Mouse (Mus musculus): ENCODE measurements around the gene Cdc42bpb. TPM values are rescaled to one million over a fixed set of nuclear protein-coding genes. Genes with fewer than 3 reads are reported as not detected.

Gene Cdc42bpb
- polyA plus RNA-seq, 1 experiment, result 164 TPM

DNA sequence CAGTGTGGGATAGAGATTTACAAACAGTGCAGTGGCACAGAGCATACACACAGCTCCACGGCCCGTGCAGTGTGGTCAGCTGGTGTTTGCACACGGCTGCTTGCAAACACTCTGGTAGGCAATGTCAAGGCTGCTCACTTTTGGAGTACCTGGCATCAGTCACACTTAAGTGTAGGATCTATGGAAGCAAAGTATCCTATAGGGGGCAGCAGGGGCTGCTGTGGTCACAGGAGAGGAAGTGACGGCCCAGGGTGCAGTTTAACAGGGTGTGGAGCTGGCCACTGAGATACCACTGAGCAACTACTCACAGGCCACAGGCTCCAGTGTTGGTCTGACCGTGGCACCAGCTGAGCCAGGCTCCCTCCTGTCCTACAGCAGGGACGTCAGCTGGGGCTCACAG, 49.2 kb downstream of the Cdc42bpb start:
- H3K4me3 ChIP-seq (ENCODE audit: insufficient read depth, low read depth, low read length), result no peak overlapping the region
- no peak for DNase-seq
- no peak overlapping the region for H3K27ac ChIP-seq (ENCODE audit: insufficient read depth, low read depth, low read length)
- H3K36me3 ChIP-seq (ENCODE audit: control insufficient read depth, insufficient read depth, low read length), result no peaks in the 10 kb centered on the region
- H3K27me3 ChIP-seq (replicated peaks; ENCODE audit: control insufficient read depth, insufficient read depth, low read length), result no peaks in the 10 kb centered on the region
- H3K4me1 ChIP-seq (ENCODE audit: control insufficient read depth, insufficient read depth, low read length), result peaks cover 6% of the 10 kb centered on the region; the same call in 1 of the 2 replicates
- TF ChIP-seq CTCF (conservative IDR thresholded peaks at IDR 0.05; ENCODE audit: insufficient read depth, insufficient read length, low read depth, low read length) (no peak), POLR2A (IDR thresholded peaks at IDR 0.05; ENCODE audit: low read depth, low read length) (no peak)
- WGBS, result 80% methylated on average over 6 of the region's 6 CpGs

DNA sequence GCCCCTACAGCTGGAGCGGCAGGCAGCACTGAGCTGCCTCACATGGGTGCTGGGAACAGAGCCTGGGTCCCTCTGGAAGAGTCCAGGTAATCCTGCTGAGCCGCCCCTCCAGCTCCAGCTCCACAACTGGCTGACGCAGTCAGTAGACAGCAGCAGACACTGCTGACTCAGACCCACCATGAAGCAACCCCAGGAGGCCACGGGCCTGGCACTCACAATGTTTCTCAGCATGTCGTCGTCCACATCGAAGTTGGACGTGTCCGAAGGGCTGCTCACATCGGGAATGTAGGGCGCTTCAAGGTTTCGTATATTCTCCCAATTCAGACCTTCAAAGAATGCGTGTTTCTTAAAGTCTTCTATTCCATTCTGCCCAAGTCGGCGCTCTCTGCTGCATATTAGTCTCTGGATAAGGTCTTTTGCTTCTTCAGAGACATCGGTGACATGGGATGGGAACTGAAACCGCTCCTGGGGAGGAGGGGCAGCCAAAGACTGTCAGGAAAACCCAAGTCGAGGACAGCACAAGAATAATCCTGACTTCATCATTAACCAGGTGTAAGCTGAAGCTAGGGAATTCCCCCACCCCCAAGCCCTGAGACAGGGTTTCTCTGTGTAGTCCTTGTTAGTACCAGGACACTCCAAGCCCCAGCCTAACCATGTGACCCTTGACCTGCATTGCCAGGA, 51.6 kb downstream of the Cdc42bpb start:
- no peak overlapping the region for H3K27ac ChIP-seq (ENCODE audit: insufficient read depth, low read depth, low read length)
- no peak for DNase-seq
- peaks cover 6% of the 10 kb centered on the region; the same call in 1 of the 2 replicates for H3K4me1 ChIP-seq (ENCODE audit: control insufficient read depth, insufficient read depth, low read length)
- TF ChIP-seq CTCF (conservative IDR thresholded peaks at IDR 0.05; ENCODE audit: insufficient read depth, insufficient read length, low read depth, low read length) (no peak), POLR2A (IDR thresholded peaks at IDR 0.05; ENCODE audit: low read depth, low read length) (no peak)
- no peak overlapping the region for H3K4me3 ChIP-seq (ENCODE audit: insufficient read depth, low read depth, low read length)
- H3K27me3 ChIP-seq (replicated peaks; ENCODE audit: control insufficient read depth, insufficient read depth, low read length), result no peaks in the 10 kb centered on the region
- peaks cover 2% of the 10 kb centered on the region for H3K36me3 ChIP-seq (ENCODE audit: control insufficient read depth, insufficient read depth, low read length)
- WGBS, result 89% methylated on average over 18 of the region's 18 CpGs

DNA sequence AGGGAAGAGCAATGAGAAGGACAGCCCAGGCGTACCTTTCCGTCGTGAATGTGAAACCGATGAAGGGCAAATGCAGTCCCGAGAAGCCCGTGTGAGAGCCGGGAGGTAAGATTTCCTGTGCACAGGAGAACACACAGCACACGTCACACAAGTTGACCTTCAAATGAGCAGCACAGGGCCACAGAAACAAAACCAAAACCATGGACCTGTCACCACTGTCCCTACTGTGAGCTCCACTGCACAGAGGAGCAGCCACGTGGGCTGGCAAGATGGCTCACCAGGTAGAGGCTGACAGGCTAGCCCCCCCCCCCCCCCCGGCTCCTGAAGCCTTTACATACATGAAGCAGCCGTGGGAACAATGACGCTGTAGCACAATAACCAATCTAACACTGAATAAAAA, 52.6 kb downstream of the Cdc42bpb start:
- peaks cover 2% of the 10 kb centered on the region for H3K36me3 ChIP-seq (ENCODE audit: control insufficient read depth, insufficient read depth, low read length)
- H3K27me3 ChIP-seq (replicated peaks; ENCODE audit: control insufficient read depth, insufficient read depth, low read length), result no peaks in the 10 kb centered on the region
- H3K27ac ChIP-seq (ENCODE audit: insufficient read depth, low read depth, low read length), result no peak overlapping the region
- no peak overlapping the region for H3K4me3 ChIP-seq (ENCODE audit: insufficient read depth, low read depth, low read length)
- TF ChIP-seq POLR2A (IDR thresholded peaks at IDR 0.05; ENCODE audit: low read depth, low read length) (no peak), CTCF (conservative IDR thresholded peaks at IDR 0.05; ENCODE audit: insufficient read depth, insufficient read length, low read depth, low read length) (no peak)
- DNase-seq, result no peak
- peaks cover 5% of the 10 kb centered on the region; the same call in 1 of the 2 replicates for H3K4me1 ChIP-seq (ENCODE audit: control insufficient read depth, insufficient read depth, low read length)
- WGBS, result 90% methylated on average over 12 of the region's 12 CpGs

DNA sequence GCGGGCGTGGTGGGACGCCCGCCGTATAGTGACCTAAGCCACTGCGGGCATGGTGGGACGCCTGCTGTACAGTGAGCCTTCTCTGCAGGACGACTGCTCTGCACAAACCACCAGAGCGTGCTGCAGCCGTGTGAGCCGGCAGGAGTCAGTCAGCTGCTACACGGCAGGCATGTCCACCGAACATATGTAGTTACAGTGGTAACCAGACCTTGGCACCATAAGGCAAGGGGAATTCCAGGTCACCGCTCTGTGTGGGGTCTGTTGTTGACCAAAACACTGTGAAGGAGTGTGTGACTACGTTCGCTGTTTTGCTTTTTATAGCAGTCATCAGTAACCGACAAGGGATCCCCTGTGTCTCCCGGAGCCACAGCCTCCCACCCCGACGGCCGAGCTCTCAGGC, 53.0 kb downstream of the Cdc42bpb start:
- Histone ChIP-seq H3K4me1 (ENCODE audit: control insufficient read depth, insufficient read depth, low read length) (peaks cover 1% of the 10 kb centered on the region; the same call in 1 of the 2 replicates), H3K27ac (ENCODE audit: insufficient read depth, low read depth, low read length) (no peak overlapping the region), H3K36me3 (ENCODE audit: control insufficient read depth, insufficient read depth, low read length) (peaks cover 2% of the 10 kb centered on the region), H3K27me3 (replicated peaks; ENCODE audit: control insufficient read depth, insufficient read depth, low read length) (no peaks in the 10 kb centered on the region), H3K4me3 (ENCODE audit: insufficient read depth, low read depth, low read length) (no peak overlapping the region)
- no peak for DNase-seq
- 85% methylated on average over 21 of the region's 21 CpGs for WGBS
- no peak for TF ChIP-seq CTCF (conservative IDR thresholded peaks at IDR 0.05; ENCODE audit: insufficient read depth, insufficient read length, low read depth, low read length)
- no peak for TF ChIP-seq POLR2A (IDR thresholded peaks at IDR 0.05; ENCODE audit: low read depth, low read length)

DNA sequence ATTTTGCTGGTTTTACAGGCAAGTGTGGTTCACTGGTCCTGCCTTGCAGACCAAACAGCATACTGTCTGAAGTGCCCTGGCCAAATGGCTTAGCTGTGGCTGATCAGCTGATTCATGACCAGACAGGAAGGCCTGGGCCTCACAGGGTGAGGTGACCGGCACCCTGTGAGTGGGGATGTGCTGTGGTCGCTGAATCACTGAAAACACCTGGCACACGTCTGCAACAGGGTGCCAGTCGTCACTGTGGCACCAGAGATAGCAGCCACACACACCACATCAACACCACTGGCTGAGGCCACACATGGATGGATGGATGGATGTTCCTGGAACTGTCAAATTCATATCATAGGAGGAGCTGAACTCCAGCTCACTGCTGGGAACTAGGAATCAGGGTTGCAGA, 54.1 kb downstream of the Cdc42bpb start:
- 73% methylated on average over 4 of the region's 4 CpGs for WGBS
- Histone ChIP-seq H3K4me1 (ENCODE audit: control insufficient read depth, insufficient read depth, low read length) (no peaks in the 10 kb centered on the region), H3K27me3 (replicated peaks; ENCODE audit: control insufficient read depth, insufficient read depth, low read length) (no peaks in the 10 kb centered on the region), H3K36me3 (ENCODE audit: control insufficient read depth, insufficient read depth, low read length) (peaks cover 2% of the 10 kb centered on the region), H3K4me3 (ENCODE audit: insufficient read depth, low read depth, low read length) (no peak overlapping the region), H3K27ac (ENCODE audit: insufficient read depth, low read depth, low read length) (no peak overlapping the region)
- no peak for DNase-seq
- no peak for TF ChIP-seq CTCF (conservative IDR thresholded peaks at IDR 0.05; ENCODE audit: insufficient read depth, insufficient read length, low read depth, low read length)
- no peak for TF ChIP-seq POLR2A (IDR thresholded peaks at IDR 0.05; ENCODE audit: low read depth, low read length)

DNA sequence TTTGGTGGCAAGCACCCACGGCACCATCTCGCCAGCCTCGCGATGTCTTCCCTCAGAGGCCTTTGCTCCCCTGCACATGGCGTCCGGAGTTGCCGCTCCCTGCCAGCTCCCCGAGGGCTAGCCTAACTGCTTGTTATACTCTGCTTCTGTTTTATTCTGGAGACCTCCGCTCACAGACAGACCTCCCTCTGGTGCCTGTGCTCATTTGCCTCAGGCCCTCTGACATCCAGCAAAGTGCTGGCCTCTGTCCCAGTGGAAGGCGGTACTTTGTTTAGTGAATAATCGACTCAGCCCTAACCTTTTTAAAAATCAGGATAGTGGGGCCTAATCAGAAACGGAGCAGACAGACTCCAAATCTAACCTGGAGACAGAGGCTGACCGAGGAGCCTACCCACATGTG, 55.7 kb downstream of the Cdc42bpb start:
- H3K27me3 ChIP-seq (replicated peaks; ENCODE audit: control insufficient read depth, insufficient read depth, low read length), result no peaks in the 10 kb centered on the region
- no peak overlapping the region for H3K27ac ChIP-seq (ENCODE audit: insufficient read depth, low read depth, low read length)
- no peak overlapping the region for H3K4me3 ChIP-seq (ENCODE audit: insufficient read depth, low read depth, low read length)
- no peak for TF ChIP-seq CTCF (conservative IDR thresholded peaks at IDR 0.05; ENCODE audit: insufficient read depth, insufficient read length, low read depth, low read length)
- TF ChIP-seq POLR2A (IDR thresholded peaks at IDR 0.05; ENCODE audit: low read depth, low read length), result no peak
- WGBS, result 63% methylated on average over 13 of the region's 13 CpGs
- DNase-seq, result peak; percentile 60
- no peaks in the 10 kb centered on the region for H3K4me1 ChIP-seq (ENCODE audit: control insufficient read depth, insufficient read depth, low read length)
- H3K36me3 ChIP-seq (ENCODE audit: control insufficient read depth, insufficient read depth, low read length), result peaks cover 2% of the 10 kb centered on the region

DNA sequence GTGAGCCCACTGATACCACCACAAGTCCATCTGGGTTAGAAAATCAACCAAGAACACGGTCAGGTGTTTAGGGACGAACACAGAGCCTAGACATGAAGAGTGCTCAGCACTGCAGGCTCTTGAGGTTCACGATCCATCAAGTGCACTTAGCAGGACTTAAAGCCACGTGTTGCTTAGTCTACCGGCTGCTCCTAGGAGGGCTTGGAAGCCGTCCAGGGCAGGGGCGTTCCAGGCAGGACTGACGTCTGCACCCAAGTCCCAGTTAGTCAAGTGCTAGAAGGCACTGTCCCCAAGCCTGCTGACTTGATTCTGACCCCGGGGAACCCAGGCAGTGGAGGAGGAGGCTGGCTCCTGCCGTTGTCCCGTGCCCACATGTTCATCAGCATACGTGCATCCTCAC, 57.0 kb downstream of the Cdc42bpb start:
- no peak for TF ChIP-seq POLR2A (IDR thresholded peaks at IDR 0.05; ENCODE audit: low read depth, low read length)
- TF ChIP-seq CTCF (conservative IDR thresholded peaks at IDR 0.05; ENCODE audit: insufficient read depth, insufficient read length, low read depth, low read length), result no peak
- Histone ChIP-seq H3K27me3 (replicated peaks; ENCODE audit: control insufficient read depth, insufficient read depth, low read length) (no peaks in the 10 kb centered on the region), H3K36me3 (ENCODE audit: control insufficient read depth, insufficient read depth, low read length) (peaks cover 2% of the 10 kb centered on the region), H3K4me3 (ENCODE audit: insufficient read depth, low read depth, low read length) (no peak overlapping the region), H3K27ac (ENCODE audit: insufficient read depth, low read depth, low read length) (no peak overlapping the region), H3K4me1 (ENCODE audit: control insufficient read depth, insufficient read depth, low read length) (no peaks in the 10 kb centered on the region)
- DNase-seq, result no peak
- WGBS, result 63% methylated on average over 12 of the region's 12 CpGs
